Mouse (Mus musculus) frontal cortex, adult (tissue): ENCODE measurements around the gene Vmn2r14.
"Not testable (repeated sequence)": the region's sequence is repeated elsewhere in the genome, so short reads cannot be mapped to it uniquely, and the experiment has no call there.

ENCODE experiments used
- ATAC-seq: cut with Nextera tagmentation; 2 replicates; pipeline ENCODE4 v1.9.2; 2017; ENCODE audit warnings: mild to moderate bottlenecking, moderate library complexity, mixed read lengths; ENCODE audit not compliant: low TSS enrichment

Gene Vmn2r14

DNA sequence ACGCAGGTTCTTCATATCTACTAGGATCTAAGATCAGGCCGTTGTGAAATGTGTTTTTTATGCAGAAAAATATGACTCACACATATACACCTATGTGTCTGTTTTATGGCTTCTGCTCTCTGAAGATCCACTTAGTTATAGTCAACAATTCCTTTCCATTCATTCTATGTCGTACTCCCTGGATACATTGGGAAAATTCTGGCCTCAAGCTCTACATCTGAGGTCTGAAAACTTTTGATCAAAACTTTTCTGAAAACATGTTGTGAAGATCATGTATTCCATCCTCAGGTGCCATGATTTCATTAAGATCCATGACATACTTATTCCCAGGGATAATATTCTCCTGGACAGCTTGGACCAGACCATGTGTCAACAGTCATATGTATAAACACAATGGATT is at the start of gene Vmn2r14:
TSS of gene Vmn2r14 (minus strand) at position 101 of the 400 bp plus-strand sequence.
- no peak for ATAC-seq

DNA sequence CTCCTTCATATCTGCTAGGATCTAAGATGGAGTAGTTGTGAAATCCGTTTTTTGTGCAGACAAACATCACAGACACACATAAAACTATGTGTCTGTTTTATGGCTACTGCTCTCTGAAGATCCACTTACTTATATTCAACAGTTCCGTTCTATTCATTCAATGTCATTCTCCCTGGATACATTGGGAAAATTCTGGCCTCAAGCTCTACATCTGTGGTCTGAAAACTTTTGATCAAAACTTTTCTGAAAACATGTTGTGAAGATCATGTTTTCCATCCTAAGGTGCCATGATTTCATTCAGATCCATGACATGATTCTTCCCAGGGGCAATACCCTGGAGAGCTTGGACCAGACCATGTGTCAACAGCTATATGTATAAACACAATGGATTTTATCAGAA is 32.4 kb downstream of the Vmn2r14 start, which contains the start of gene Vmn2r13:
TSS of gene Vmn2r13 (minus strand) at position 101 of the 400 bp plus-strand sequence.
- not testable (repeated sequence) for ATAC-seq

DNA sequence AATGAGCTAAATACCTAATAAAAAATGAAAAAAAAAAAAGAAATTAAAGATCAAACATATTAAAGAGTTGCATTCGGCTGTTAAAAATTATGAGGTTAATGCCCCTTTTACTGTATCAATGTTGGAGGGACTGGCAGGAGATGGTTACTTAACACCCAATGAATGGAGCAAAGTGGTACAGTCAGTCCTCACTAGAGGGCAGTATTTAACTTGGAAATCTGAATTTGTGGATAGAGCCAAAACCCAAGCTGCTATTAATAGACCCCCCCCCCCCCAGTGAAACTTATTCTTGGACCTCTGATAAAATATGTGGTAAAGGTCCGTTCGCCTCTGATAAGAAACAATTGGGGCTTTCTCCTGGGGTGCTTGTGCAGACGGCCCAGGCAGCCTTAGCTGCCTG is 57.7 kb downstream of the Vmn2r14 start:
- ATAC-seq = not testable (repeated sequence)
